Mouse (Mus musculus) left cerebral cortex, adult 18-20 months (tissue): ENCODE measurements around the gene Slc16a3. TPM values are rescaled to one million over a fixed set of nuclear protein-coding genes. Genes with fewer than 3 reads are reported as not detected.

Source experiments
- DNase-seq, 2 experiments: peaks; one replicate each; pipeline ENCODE4 v3.0.0; 2021 to 2022; ENCODE audit warnings: low spot score in 2 of 2, mixed read lengths in 1 of 2
- long read RNA-seq, 2 experiments: library from polyadenylated mRNA; stranded (forward); transcript quantifications; one replicate each; pipeline ENCODE4 v2.0.0; 2021
- total RNA-seq, 2 experiments: library from RNA; stranded (reverse); gene quantifications; 2 replicates each; pipeline ENCODE4 v1.2.3; 2021

Gene Slc16a3
- 1 to 10 TPM; 3.9 to 4.0 TPM for total RNA-seq
- long read RNA-seq, experiment 1, partial matches to known transcripts, result 1 of 4 reads
- long read RNA-seq, experiment 1, other reads (novel, unspliced or antisense), result 0 of 4 reads
- long read RNA-seq, experiment 2, full-length matches to known transcripts, result 1 of 2 reads
- long read RNA-seq, experiment 2, partial matches to known transcripts, result 1 of 2 reads
- long read RNA-seq, experiment 2, other reads (novel, unspliced or antisense), result 0 of 2 reads

DNA sequence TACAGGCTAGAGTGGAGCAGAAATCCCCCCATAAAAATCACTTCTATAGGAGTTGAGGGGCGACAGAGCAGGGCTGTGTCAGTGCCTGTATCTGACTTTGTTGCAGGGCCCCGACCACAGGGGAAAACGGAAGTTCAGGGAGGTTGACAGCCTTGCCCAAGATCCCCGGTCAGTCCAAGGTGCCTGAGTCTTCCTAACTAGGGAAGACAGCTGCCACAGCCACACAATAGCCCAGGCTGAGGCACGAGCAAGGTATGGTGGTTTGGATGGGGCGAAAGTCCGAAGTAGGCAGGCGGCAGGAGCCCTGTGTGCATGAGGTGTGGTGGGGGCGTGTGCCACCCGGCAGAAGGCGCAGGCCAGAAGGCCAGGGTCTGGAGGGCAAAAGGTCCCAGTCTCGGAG, at the start of gene Slc16a3:
Slc16a3 (plus strand) TSS at position 153 of the 400 bp plus-strand sequence.
- DNase-seq, result no peak

DNA sequence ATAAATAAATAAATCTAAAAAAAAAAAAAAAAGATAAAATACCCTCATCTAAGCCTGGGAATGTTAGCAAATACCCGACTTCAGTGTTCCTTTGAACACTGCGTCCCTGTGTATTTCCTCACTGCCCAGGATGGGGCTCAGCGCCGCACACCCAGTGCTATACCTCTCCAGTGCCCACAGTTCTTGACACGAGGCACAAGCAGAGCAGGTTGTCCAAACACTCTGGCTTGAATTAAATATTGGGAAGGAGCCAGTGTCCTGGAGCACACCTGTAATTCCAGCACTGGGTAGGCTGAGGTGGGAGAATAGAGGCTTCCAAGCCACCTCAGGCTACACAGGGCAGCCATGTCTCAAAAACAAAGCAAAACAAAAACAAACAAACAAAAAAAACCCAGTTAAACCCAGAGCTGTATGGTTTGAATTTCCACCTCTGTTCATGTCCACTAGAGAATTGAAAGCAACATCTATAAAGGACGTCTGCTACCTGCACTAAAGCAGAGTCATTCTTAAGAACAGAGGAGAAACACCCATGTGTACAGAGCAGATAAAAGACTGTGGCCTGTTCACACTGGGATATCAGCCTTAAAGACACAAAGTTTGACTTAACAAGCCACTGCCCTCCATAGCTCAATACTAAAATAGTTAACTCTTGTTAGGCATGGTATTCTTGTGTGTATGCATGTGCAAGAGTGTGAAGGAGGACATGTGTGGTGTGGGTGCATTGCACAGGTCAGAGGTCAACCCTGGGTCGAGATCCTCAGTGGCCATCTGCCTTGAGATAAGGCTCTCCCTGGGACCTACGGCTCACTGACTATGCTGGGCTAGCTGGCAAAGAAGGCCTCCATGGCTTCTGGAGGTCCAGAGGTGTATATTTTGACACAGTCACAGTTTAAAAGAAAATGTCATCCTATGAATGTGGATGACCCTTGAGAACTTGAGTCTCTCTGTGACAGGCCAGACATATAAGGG, 47.7 kb upstream of the Slc16a3 start:
- no peak for DNase-seq

DNA sequence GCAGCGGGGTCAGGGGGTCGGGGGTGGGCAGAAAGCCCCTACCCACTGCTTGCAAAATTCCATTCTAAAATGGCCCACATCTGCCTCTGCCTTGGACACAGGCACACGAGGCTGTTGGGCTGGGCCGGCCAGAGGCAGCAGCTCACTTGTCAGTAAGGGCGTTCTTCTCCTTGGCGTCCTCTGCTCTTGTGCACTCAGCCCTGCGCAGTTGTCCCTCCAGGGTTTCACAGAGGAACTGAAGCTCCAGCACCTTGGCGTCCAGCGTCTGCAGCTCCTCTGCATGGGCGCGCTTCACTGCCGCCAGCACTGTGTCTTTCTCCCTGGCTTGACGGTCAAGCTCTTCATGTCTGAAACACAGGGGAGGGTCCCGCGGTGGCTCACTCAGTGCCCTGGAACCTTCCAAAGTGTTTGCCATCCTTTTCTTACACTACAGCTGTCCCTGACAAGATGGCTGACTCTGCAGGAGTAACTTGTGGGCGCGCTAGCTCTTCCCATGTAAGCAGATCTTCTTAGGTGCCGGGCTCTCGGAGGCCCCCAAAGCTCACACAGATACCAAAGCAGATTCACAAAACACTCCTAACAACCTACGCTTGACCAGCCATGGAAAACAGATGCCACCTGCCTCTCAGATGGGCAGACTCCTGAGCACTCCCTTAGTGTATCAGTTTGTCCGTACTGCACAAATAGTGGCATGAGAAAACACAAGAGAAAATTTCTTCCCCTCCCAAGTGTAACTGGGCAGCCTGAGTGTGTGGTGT, 46.4 kb upstream of the Slc16a3 start:
- DNase-seq, result no peak

DNA sequence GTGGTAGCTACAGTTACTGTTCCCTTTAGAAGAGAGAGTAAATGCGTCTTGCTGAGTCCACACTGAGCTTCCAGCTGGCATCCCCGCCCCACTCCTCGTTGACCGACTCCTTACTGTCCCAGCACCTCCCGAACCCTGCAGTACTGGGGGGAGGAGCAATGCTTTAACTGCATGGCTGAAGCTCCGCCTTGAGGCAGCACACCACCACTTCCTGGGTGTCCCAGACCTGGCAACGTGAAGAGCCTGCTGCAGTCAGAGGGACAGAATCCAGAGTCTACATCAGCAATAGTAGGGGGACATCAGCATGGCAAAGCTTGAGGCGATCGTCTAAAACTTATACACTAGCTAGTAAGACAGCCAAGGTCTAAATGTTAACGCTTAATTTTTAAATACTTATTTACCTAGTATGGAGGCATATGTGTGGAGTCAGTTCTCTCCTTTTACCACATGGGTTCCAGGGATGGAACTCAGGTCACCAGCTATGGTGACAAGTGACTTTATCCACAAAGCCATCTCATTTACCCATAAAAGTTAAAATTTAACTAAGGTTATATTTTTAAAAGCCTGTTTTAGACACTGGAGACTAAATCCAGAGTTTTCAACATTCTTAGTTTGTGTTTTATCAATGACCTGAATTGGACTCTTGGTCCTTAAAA, 45.7 kb upstream of the Slc16a3 start:
- DNase-seq, result no peak

DNA sequence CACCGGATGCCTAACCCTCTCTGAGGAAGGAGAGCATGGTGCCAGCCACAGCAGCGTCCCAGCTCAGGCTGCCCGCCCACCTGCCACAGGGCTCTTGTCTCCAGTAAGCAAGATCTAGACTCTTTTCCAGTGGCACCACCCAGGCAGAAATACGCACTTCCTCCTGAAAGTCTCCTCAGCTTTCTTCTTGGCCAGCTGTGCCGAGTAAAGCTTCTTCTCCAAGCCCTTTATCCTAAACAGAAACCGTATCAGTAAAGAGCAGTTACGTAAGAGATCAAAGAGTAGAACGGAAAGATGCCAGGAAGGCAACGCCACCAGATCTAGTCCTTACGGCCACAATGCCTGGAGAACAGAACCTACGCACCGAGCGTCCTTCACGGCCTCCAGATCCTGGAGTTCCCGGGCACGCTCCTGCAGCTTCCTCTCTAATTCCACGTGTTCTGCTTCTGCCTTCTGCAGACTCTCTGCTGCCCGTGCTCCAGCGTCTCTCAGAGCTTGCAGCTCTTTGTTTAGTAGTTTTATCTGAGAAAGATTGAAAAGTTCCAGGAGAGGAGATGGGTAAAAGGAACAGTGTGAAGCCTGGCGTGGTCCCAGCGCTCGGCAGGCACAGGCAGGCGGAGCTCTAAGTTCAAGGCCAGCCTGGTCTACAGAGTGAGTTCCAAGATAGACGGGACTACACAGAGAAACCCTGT, 45.0 kb upstream of the Slc16a3 start:
- DNase-seq, result peak; percentile 19 to 23

DNA sequence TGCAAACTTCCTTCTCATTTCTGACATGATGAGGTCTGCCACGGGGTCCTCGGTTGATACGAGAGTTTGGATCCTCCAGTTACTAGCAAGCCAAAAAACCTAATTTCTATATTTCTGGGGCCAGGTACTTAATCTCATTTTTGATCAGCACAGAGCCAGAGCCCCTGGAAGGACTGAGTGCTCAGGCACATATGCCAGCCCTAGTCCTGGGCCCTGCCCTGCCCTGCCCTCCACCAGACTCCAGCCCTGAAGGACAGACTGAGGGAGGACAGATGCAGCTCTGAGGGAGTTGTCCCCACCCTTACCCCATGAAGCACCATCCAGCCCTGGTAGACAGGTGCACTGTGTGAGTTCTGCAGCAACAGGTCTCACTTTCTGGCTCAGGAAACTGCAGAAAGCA, 43.7 kb upstream of the Slc16a3 start:
- no peak for DNase-seq

DNA sequence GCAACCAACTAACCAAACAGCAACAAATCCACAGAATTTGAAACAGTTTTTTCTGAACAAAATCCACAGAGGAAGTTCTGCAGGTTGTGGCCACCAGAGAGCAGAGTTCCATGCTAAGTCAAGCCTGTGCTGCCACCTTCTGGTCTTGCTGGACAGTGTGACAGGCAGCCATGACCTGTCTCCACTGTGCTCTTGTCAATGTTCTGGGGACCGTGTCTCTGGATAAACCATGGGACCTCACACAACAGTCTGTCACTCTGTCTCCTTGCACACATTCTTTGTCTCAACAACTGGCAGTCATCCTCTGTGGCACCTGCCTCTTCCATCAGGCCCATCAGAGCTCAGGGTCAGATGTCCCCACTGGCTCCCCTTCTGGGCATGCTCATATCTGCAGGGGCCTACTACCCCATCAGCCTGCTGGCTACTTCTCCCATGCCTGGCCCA, 42.8 kb upstream of the Slc16a3 start:
- DNase-seq, result peak; percentile 70 to 71

DNA sequence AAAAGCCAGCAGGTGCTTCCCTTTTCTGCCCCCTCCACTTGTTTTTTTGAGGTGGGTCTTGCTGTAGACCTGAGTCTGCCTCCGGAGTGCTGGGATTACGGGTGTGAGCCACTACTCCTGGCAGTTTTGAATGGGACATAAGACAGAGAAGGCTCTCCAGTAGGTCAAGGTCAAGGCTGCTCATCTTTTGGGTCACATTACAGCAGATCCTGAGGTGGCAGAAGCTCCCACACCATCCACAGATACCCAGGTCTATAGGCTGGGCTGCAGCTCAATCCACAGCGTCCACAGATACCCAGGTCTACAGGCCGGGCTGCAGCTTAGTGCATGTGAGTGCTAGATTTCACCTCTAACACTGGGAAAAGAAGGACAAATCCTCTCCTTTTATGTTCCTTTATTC, 34.5 kb upstream of the Slc16a3 start:
- DNase-seq, result no peak

DNA sequence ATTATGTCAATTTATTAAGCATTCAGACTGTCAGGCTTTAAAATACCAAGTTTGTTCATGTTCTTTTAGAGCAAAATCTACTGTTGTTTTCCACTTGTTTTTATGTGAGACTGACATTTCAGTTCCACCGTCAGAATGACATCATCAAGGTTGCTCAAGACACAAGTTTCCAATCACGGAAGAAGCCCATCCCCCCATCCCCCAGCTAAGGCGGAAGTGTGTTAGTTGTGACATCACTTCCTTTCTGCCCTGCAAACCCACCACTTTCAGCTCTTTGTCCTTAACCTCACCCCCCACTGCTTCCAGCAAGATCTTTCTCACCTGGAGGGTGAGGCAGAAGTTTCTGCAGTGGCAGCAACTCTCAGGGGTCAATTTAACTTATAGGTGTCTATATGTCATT, 31.8 kb upstream of the Slc16a3 start:
- no peak for DNase-seq

DNA sequence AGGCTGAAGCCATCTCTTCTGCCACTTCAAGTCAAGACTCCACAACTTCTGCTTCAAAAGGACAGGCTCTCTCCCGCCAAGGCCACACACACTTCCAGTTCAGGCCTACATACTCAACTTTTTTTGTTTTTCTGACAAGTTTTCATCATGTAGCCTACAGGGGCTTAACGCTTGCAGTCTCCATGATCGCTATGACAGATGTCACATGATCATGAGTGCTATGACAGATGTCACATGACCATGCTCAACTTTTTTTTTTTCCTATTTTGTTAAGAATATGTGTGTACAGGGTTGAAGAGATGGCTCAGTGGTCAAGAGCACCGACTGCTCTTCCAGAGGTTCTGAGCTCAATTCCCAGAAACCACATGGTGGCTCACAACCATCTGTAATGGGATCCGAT, 30.5 kb upstream of the Slc16a3 start:
- no peak for DNase-seq

DNA sequence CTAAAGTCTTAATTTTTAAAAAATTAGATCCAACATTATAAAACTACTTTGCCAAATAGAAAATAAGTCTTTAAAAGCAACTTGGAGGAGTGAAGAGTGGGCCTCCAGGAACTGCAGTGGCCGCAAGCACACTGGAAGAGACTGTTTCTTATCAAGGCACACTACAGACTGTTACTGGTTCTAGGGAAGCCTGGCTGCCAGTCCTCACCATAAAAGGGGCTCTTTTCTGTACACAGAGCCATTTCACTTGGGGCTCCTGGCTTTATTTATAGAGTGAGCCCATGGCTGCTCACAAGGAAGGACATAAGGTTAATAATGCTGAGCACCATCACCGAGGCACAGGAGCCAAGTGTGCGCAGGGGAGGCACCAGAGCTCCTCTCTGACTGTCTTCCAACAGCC, 25.8 kb upstream of the Slc16a3 start:
- DNase-seq, result no peak

DNA sequence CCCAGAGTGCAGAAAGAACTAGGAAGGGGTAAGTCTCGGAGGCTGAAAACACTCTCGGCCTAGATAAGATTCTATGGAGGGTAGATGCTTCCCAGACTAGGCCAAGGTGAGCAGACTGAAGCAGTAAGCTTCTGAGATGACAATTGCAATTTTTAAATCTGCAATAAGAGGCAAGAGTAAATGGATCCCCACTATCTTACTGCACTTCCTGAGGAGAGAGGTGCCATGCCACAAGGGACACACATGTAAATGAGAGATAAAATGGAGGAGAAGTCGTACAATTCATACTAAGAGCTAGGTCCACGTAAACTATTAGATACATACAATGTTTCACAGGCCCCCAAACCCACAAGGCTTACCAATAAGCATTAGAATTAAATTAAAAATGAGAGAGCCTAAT, 19.8 kb upstream of the Slc16a3 start:
- DNase-seq, result no peak

DNA sequence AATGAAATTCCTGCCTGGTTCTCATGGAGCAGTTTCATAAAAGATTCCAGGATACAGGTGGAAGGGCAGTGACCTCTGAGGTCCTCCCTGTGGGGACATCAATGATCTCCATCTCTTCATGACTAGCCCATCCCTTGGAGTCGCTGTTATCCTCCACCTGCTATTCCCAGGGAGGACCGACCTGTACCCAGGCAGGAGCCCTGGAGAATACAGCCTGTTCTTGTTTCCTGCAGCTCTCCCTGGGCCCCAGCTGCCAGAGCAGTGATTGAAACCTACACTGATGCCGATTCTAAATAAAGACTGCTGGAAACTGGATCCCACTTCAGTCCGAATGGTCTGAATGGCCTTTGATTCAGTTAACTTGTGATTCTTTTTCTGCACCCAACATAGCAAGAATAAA, 16.8 kb upstream of the Slc16a3 start:
- no peak for DNase-seq

DNA sequence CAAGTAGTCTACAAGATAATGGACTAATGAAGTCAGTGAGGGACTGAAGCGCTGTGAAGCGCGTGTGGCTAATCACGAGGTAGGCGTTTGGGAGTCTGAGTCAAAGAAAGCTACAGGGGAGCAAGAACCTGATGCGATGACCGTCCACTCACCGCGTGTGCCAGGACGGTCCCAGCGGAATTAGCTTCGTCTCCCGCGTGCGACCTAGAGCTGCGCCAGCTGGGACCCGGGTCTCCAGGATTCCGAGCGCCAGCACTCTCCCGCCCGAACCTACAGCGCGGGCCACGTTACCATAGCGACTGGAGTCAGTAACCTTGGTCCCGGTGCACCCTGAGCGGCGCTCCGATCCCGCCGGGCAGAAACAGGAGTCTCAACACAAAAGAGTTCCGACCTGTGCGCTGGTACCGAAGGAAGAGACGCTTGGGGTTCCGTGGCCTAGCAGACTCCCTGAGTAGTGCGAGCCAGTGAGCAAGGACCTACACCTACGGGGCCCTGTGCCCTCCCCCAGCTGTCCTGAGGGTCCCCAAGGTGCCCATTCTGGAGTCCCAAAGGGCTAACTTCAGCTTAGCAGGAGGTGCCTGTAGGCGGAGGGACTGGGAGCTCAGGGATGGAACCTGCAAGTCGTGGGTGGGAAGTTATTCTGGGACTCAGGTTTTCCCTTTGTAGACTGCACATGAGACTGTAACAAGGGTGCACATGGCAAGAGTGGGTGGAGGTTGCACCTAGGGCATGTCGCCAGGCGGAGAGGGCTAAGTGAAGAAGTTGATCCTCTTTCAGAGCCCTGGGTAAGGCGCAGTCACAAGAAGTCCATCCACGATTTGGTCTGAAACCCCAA, 15.5 kb upstream of the Slc16a3 start, which contains the start of gene Ccdc57:
Ccdc57 (minus strand) TSS at position 309 of the 835 bp plus-strand sequence.
- peak; percentile 90 to 94 for DNase-seq

DNA sequence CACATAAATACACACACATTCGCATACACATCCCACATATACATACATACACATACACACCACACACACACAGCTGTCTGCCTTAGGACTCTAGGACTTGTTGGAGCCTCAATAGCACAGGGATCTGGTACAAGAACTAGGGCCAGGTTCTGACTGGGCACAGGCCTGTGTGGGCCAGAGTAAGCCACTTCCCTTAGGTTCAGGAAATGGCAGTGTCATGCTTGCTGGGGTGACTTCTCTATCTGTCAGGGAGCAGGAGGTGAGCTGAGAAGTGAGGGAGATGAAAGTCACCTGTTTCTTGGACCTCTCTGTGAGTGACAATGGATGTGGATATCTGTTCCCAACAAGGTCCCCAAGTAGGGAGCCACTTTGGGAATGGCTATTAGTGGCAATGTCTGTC, 10.3 kb upstream of the Slc16a3 start:
- no peak for DNase-seq

DNA sequence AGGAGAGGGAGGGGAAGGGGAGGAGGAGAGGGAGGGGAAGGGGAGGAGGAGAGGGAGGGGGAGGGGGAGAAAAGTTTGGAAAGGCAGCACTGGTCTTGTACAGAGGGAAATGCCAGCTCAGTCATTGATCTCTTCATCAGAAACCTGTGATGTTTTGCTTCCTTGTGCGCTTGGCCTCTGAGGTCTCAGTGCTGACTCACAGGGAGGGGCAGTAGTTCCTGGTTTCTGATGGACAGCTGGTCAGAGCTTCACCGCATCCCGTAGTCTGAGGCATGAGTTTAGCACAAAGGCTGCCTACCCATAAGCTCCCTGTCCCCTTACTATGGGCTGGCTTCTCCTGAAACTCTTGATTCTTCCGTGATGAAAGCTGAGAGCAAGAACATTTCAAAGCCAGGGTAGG, 9.5 kb upstream of the Slc16a3 start:
- no peak for DNase-seq

DNA sequence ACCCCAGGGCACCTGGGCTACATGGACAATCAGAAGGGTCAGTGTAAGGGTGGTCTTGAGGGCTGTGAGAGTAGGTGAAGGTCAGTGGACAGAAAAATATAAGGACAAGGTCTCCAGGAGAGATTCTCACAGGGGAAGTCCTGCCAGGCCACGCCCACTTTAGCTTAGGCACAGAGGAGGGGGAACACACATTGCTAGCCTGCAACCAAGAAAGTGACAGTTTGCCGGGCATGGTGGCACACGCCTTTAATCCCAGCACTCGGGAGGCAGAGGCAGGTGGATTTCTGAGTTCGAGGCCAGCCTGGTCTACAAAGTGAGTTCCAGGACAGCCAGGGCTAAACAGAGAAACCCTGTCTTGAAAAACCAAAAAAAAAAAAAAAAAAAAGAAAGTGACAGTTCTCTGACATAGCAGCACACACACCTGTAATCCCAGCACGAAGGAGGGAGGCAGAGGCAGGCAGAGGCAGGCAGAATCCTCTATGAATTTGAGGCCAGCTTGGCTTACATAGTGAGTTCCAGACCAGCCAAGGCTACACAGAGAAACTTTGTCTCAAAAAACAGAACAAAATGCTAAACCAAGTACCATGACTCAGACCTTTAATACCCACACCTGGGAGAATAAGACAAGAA, 8.5 kb upstream of the Slc16a3 start:
- DNase-seq, result no peak

DNA sequence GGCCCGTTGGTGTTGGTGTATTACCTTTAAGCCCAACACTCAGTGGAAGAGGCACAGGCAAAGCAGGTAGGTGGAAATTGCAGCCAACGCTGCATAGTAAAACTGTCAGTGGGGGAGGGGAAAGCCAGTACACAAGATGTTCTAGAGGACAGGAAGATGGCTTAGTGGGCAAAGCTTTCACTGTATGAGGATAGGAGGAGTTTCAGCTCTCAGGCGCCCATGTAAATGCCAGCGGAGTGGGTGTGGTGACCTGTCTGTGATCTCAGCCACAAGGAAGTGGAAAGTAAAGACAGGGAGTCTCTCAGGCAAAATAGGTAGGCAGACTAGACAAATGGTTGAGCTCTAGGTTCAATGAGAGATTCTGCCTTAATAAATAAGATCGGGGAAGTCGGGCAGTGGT, 7.3 kb upstream of the Slc16a3 start:
- no peak for DNase-seq

DNA sequence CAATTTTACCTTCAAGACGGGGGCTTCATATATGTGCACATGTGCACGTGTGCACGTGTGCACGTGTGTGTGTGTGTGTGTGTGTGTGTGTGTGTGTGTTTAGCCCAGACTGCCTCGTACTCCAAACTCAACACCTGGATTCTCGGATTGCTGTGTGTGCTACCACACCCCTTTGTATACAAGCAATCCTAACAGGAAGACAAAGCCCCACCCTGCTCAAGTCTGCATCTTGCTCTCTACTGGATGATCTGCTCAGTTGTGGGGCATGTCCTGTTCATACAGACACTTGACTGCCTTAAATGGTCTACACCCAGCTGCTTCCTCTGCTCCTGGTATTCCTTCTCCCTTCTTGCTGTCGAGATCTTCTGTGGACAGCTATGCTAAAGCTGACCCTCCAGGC, 3.0 kb upstream of the Slc16a3 start:
- no peak for DNase-seq
